Comparison of ENCODE assay signal across 22 mouse cellular contexts in genomic region chr2:124509479-124509878, GRCm38 (mm10).
DNase-seq lines count a peak whose midpoint lies in the region; TF ChIP-seq lines count a peak whose summit lies in the region.
"Had no signal": no experiment of that assay in that cellular context is flagged by ENCODE, and none has a peak within 500 bp of the region (broad histone marks: within the 10 kb centered on the region; RNA-seq: fewer than 3 reads in every experiment).

No protein-coding gene starts in this region.

- peak overlapping the region; percentile 33 for H3K4me2 ChIP-seq in myocyte (ENCODE audit: low read depth)
- H3K4me2 ChIP-seq: heart, embryonic 12.5 days; liver, embryonic 11.5 days; neural tube, embryonic 12.5 days had no signal

- no peaks in the 10 kb centered on the region for H3K27me3 ChIP-seq in myocyte (ENCODE audit: control insufficient read depth, insufficient read depth, insufficient read length)
- H3K27me3 ChIP-seq: heart, embryonic 12.5 days; neural tube, embryonic 12.5 days had no signal

- no peaks in the 10 kb centered on the region for H3K36me3 ChIP-seq in myocyte (ENCODE audit: control insufficient read depth, insufficient read depth)
- H3K36me3 ChIP-seq: heart, embryonic 12.5 days; limb, embryonic 10.5 days; neural tube, embryonic 12.5 days had no signal

- no peaks in the 10 kb centered on the region for H3K79me2 ChIP-seq in myocyte (ENCODE audit: control insufficient read depth, insufficient read depth)

- DNase-seq in frontal cortex, adult 2 months (ENCODE audit: extremely low spot score in 1 of 2, low spot score in 1 of 2) = peak; percentile 38 to 73
- DNase-seq in frontal cortex, postnatal 10 days (ENCODE audit: low spot score in 2 of 2) = no peak
- DNase-seq in right cerebral cortex, adult 18-20 months = peak; percentile 73
- no peak for DNase-seq in right cerebral cortex, postnatal 14 days
- DNase-seq in fat pad, adult 2 months (ENCODE audit: extremely low read depth, low read depth, low spot score) = peak; percentile 55
- DNase-seq in spleen, postnatal 10 days (ENCODE audit: low spot score in 2 of 2) = no peak
- DNase-seq in kidney, postnatal 36 days = no peak
- DNase-seq: adrenal gland, adult 8-10 months; cerebellum, adult 18-20 months; gastrocnemius, postnatal 36 days; heart, postnatal 36 days; kidney, adult 8-10 months; kidney, postnatal 4 days; lung, adult 2 months; lung, postnatal 36 days; thymus, postnatal 14 days had no signal

- no peak for TF ChIP-seq POLR2A in myocyte (IDR thresholded peaks at IDR 0.05; ENCODE audit: insufficient read length, low read depth)

- H3ac ChIP-seq in myocyte (ENCODE audit: control insufficient read depth, insufficient read length) = no peak overlapping the region

- no peak overlapping the region for H3K4me3 ChIP-seq in myocyte
- H3K4me3 ChIP-seq: erythroblast, embryonic 14.5 days; heart, embryonic 12.5 days; limb, embryonic 10.5 days; neural tube, embryonic 12.5 days had no signal

TF ChIP-seq in myocyte, 11 proteins besides CTCF, POLR2A, EP300 and RAD21:
- TF ChIP-seq E2F4 (IDR thresholded peaks at IDR 0.05; ENCODE audit: insufficient read depth) (no peak), POLR2AphosphoS2 (IDR thresholded peaks at IDR 0.05; ENCODE audit: insufficient read length, low read depth) (no peak), MYOD1 (IDR thresholded peaks at IDR 0.05; ENCODE audit: control insufficient read depth in 1 of 3, insufficient read length in 2 of 3, low read depth in 2 of 3) (peak in 2 of 3 experiments; percentile 85 to 90), REST (IDR thresholded peaks at IDR 0.05; ENCODE audit: insufficient read depth, insufficient read length) (no peak), TCF3 (IDR thresholded peaks at IDR 0.05; ENCODE audit: insufficient read length, low read depth) (no peak), USF1 (IDR thresholded peaks at IDR 0.05; ENCODE audit: low read depth) (no peak), TCF12 (IDR thresholded peaks at IDR 0.05; ENCODE audit: insufficient read depth, poor library complexity, severe bottlenecking) (no peak), SRF (IDR thresholded peaks at IDR 0.05; ENCODE audit: control insufficient read depth, insufficient read length, low read depth) (no peak), MAX (IDR thresholded peaks at IDR 0.05; ENCODE audit: low read depth) (no peak), CEBPB (IDR thresholded peaks at IDR 0.05; ENCODE audit: insufficient read depth, poor library complexity, severe bottlenecking) (no peak), MYOG (IDR thresholded peaks at IDR 0.05; ENCODE audit: control insufficient read depth in 1 of 3, insufficient read depth in 1 of 3, insufficient read length in 2 of 3, low read depth in 2 of 3) (peak in 2 of 3 experiments; percentile 30 to 42)
TF ChIP-seq in myocyte: peak in this region for 2.

Comparison
In these comparisons a context has a peak if more than half of its experiments do, and no peak if none do; other contexts are left out.
1. DNase-seq: peak in frontal cortex, adult 2 months (2 of 2), right cerebral cortex, adult 18-20 months (single experiment) and fat pad, adult 2 months (single experiment); none in frontal cortex, postnatal 10 days (0 of 2), right cerebral cortex, postnatal 14 days (single experiment), spleen, postnatal 10 days (0 of 2) and kidney, postnatal 36 days (0 of 2).